Mouse (Mus musculus) neutrophil, adult 5-6 weeks (primary cell): ENCODE data around the gene Car8. TPM values are rescaled to one million over a fixed set of nuclear protein-coding genes. Genes with fewer than 3 reads are reported as not detected.
"Not testable (repeated sequence)": the region's sequence is repeated elsewhere in the genome, so short reads cannot be mapped to it uniquely, and the experiment has no call there.

ENCODE experiments used
- ATAC-seq: fragments of 151-379, 151-347 bp; 2 replicates; pipeline ENCODE4 v1.8.0; 2017; ENCODE audit warnings: mild to moderate bottlenecking, moderate TSS enrichment; ENCODE audit not compliant: insufficient number of reproducible peaks, poor library complexity, low FRiP score, severe bottlenecking; ENCODE audit errors: extremely low read depth
- total RNA-seq: library from RNA; stranded (forward); fragments of 200-1000 nt; gene quantifications from 2 replicates; pipeline ENCODE4 v1.2.3, GENCODE M21; 2017

Car8 gene
- total RNA-seq, 1 experiment from 2014 or later: 0.23 TPM

- ATAC-seq: no peak
These were observed 31.8 kb downstream of the Car8 start for GRCm38 (mm10) chr4:8206918-8207573.

- ATAC-seq: no peak
These were observed 33.7 kb downstream of the Car8 start for GRCm38 (mm10) chr4:8205089-8205649.

GRCm38 (mm10) chr4:8203367-8203766, 35.5 kb downstream of the Car8 start:
- ATAC-seq: no peak

- no peak for ATAC-seq
These were observed 37.2 kb downstream of the Car8 start for GRCm38 (mm10) chr4:8201631-8202030.

- ATAC-seq: no peak
These were observed 38.8 kb downstream of the Car8 start for GRCm38 (mm10) chr4:8200081-8200480.

- ATAC-seq: no peak
These were observed 40.8 kb downstream of the Car8 start for GRCm38 (mm10) chr4:8198033-8198432.

GRCm38 (mm10) chr4:8190441-8190840, 48.4 kb downstream of the Car8 start:
- ATAC-seq: no peak

GRCm38 (mm10) chr4:8186921-8187687, 51.7 kb downstream of the Car8 start:
- no peak for ATAC-seq

- no peak for ATAC-seq
These were observed 58.3 kb downstream of the Car8 start for GRCm38 (mm10) chr4:8180576-8180975.

GRCm38 (mm10) chr4:8154589-8155198, 84.1 kb downstream of the Car8 start:
- ATAC-seq: no peak

- ATAC-seq: not testable (repeated sequence)
These were observed 84.9 kb downstream of the Car8 start for GRCm38 (mm10) chr4:8153926-8154325.

GRCm38 (mm10) chr4:8137403-8137802, 101.4 kb downstream of the Car8 start:
- ATAC-seq: no peak

GRCm38 (mm10) chr4:8132024-8132423, 106.8 kb downstream of the Car8 start:
- ATAC-seq: no peak

GRCm38 (mm10) chr4:8113558-8113957, 125.3 kb downstream of the Car8 start:
- no peak for ATAC-seq

- no peak for ATAC-seq
These were observed 127.0 kb downstream of the Car8 start for GRCm38 (mm10) chr4:8111891-8112290.

- no peak for ATAC-seq
These were observed 128.8 kb downstream of the Car8 start for GRCm38 (mm10) chr4:8109906-8110567.

GRCm38 (mm10) chr4:8101466-8101865, 137.4 kb downstream of the Car8 start:
- no peak for ATAC-seq

GRCm38 (mm10) chr4:8098084-8098483, 140.8 kb downstream of the Car8 start:
- ATAC-seq: no peak

- ATAC-seq: no peak
These were observed 141.2 kb downstream of the Car8 start for GRCm38 (mm10) chr4:8097683-8098082.
